Mouse (Mus musculus) spleen, postnatal 4 days (tissue): ENCODE measurements around the gene Slc7a15.
"Not testable (repeated sequence)": the region's sequence is repeated elsewhere in the genome, so short reads cannot be mapped to it uniquely, and the experiment has no call there.

Source experiments
- DNase-seq, 2 experiments: peaks; one replicate each; pipeline ENCODE4 v3.0.0; 2022; ENCODE audit warnings: low spot score in 2 of 2

Gene Slc7a15

GRCm38 (mm10) chr12:8598966-8599365 is at the start of gene Slc7a15:
Gene Slc7a15 (minus strand): TSS chr12:8599066.
- peak in 1 of 2 experiments; percentile 31 for DNase-seq

- DNase-seq = peak in 1 of 2 experiments; percentile 32
Observed at GRCm38 (mm10) chr12:8648211-8648610, 49.3 kb upstream of the Slc7a15 start.

- DNase-seq = peak in 1 of 2 experiments; percentile 56
Observed at GRCm38 (mm10) chr12:8641425-8641735, 42.5 kb upstream of the Slc7a15 start.

- DNase-seq = peak; percentile 98 to 99
Observed at GRCm38 (mm10) chr12:8640711-8641424, 42.0 kb upstream of the Slc7a15 start.

- DNase-seq = peak in 1 of 2 experiments; percentile 47
Observed at GRCm38 (mm10) chr12:8640186-8640585, 41.3 kb upstream of the Slc7a15 start.

- DNase-seq = peak; percentile 86 to 95
Observed at GRCm38 (mm10) chr12:8638411-8639087, 39.7 kb upstream of the Slc7a15 start.

GRCm38 (mm10) chr12:8636945-8637344 is 38.1 kb upstream of the Slc7a15 start:
- peak in 1 of 2 experiments; percentile 54 for DNase-seq

- peak in 1 of 2 experiments; percentile 52 for DNase-seq
Observed at GRCm38 (mm10) chr12:8635546-8635945, 36.7 kb upstream of the Slc7a15 start.

GRCm38 (mm10) chr12:8634306-8634705 is 35.4 kb upstream of the Slc7a15 start:
- no peak for DNase-seq

- DNase-seq = no peak
Observed at GRCm38 (mm10) chr12:8632737-8633365, 34.0 kb upstream of the Slc7a15 start.

GRCm38 (mm10) chr12:8631691-8632090 is 32.8 kb upstream of the Slc7a15 start:
- DNase-seq = no peak

- peak in 1 of 2 experiments; percentile 55 for DNase-seq
Observed at GRCm38 (mm10) chr12:8629537-8629936, 30.7 kb upstream of the Slc7a15 start.

GRCm38 (mm10) chr12:8620678-8621018 is 21.8 kb upstream of the Slc7a15 start:
- DNase-seq = no peak

- peak in 1 of 2 experiments; percentile 42 for DNase-seq
Observed at GRCm38 (mm10) chr12:8619827-8620677, 21.2 kb upstream of the Slc7a15 start.

GRCm38 (mm10) chr12:8618271-8618670 is 19.4 kb upstream of the Slc7a15 start:
- DNase-seq = no peak

GRCm38 (mm10) chr12:8609070-8609469 is 10.2 kb upstream of the Slc7a15 start:
- peak in 1 of 2 experiments; percentile 23 for DNase-seq

GRCm38 (mm10) chr12:8595611-8596010 is 3.3 kb downstream of the Slc7a15 start:
- peak in 1 of 2 experiments; percentile 55 for DNase-seq

- not testable (repeated sequence) for DNase-seq
Observed at GRCm38 (mm10) chr12:8591326-8591725, 7.5 kb downstream of the Slc7a15 start.

- no peak for DNase-seq
Observed at GRCm38 (mm10) chr12:8573405-8573804, 25.5 kb downstream of the Slc7a15 start.

GRCm38 (mm10) chr12:8571903-8572341 is 26.9 kb downstream of the Slc7a15 start:
- DNase-seq = not testable (repeated sequence)

GRCm38 (mm10) chr12:8571287-8571902 is 27.5 kb downstream of the Slc7a15 start:
- DNase-seq = not testable (repeated sequence)
